Mouse (Mus musculus) heart, postnatal 36 days (tissue): Measurements from ENCODE around the gene Dnal4. TPM values are rescaled to one million over a fixed set of nuclear protein-coding genes. Genes with fewer than 3 reads are reported as not detected.

Experiments used
- DNase-seq, 2 experiments: peaks; one replicate each; pipeline ENCODE4 v3.0.0; 2021 to 2022
- intact Hi-C: fragments of 180-260 bp; cut with DNase I; formaldehyde crosslinking; loops from one replicate; pipeline ENCODE4 v1.15.1; 2025
- total RNA-seq, 2 experiments: library from RNA; stranded (reverse); gene quantifications; 2 replicates each; pipeline ENCODE4 v1.2.3; 2021

Dnal4 gene
- total RNA-seq, 2 experiments from 2014 or later = 17.7 to 22.5 TPM

DNA sequence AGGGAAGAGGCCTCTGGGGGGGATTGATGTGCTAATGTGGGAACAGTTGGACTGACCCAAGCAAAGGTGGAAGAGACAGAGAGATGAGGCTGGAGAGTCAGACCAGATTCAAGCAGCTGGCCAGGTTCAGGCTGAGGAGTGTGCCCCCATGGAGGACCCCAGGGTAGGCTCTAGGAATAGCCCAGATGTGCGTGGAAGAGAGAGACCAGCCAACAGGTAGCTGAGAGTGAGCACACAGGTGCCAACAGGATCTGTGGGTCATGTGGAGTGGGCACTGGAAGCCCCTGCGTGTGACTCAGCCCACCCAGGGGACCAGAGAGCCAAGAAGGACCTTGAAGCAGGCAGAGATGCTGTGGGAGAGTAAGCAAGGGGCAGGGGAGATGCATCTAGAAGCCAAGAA is 24.0 kb upstream of the Dnal4 start:
- intact Hi-C loops = no loop called here
- no peak for DNase-seq

DNA sequence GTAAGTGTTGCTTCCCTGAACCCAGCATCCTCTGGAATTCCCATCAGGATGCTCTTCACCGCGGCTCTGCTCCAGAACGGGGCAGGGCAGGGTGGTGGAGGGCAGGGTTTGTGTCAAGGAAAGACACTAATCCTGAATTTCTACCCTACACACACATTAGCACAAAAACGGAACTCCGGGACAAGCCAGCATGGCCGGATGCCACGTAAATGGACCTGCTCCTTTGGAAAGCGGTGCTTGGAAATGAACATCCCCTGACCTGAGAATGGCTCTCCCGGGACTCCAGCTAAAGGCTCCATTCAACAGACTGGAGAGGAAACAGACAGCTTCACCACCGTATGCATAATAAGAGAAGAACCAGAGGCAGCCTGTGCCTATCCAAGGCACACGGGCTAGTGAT is 23.1 kb upstream of the Dnal4 start:
- no peak for DNase-seq
- intact Hi-C loops = no loop called here

DNA sequence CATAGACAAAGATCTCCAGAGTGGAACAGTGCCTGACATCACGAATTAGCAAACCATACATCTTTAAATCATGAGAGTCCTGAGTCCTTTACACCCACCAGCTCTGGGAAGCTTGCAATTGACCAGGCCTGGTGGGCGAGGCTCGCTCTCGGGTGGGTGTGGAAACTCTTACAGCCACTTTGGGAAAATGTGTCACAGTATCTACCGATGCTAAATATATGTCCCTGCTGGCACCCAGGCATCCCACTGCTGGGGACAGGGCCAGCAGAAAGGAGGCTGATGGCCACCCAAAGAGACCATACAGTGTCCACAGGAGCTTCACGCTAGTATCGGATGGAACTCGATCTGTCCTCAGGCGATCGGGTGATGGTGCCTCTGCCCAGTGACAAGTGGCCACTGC is 20.9 kb upstream of the Dnal4 start:
- intact Hi-C loops = no loop called here

DNA sequence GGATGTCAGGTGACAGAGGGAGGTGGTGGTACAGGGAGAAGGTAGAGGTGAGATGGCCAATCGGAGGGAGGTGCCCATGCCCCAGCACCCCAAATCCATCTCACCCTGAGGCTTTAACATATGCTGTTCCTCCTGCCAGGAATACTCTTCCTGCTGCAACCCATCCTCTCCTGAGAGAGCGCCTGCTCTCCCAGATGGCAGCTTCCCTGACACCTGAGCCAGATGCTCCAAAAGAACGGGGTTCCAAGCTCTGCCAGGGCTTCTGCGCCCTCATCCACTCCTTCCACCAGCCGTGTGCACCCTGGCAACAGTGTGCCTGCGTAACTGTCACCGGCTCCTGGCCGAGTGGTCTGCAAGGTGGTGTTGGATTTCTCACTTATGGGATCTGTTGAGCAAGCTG is 20.0 kb upstream of the Dnal4 start:
- intact Hi-C loops = no loop called here
- no peak for DNase-seq

More for the DNA sequence above, 20.9 kb upstream of the Dnal4 start:
- no peak for DNase-seq

DNA sequence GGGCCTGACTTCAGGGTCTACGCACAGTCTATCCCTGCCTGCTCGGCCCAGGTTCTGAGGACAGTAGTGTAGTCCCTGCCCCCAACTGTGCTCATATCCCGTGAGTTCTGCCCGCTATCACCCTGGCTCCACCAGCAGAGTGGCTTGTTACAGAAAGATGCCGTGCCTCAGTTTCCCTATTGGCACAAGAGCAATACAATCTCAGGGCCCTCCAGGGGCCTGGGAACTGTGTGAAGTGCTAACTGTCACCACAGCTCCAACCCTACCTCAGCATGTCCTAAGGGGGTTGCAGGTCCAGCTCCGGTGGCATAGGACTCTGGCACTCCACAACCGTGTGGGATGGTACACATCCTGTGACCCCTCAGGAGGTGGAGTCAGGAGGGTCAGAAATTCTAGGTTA is 19.4 kb upstream of the Dnal4 start:
- intact Hi-C loops = no loop called here

DNA sequence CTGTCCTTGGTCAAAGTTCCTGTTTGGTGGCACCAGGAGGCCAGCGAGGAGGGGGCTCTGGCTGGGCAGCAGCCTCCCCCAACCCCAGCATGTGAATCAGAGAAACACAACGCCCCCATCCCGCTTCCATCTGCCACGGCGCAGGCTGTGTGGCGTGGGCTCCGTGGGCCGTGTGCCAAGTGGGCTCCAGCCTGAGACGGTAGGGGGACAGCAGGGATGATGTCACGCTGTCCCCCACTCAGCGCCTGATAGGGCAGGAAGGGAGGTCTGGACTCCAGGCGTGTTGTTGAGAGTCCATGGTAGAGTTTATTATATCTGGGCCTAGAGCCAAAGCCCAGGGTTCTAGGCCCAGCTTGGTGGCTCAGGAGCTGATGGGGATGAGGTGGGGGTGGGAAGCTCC is 18.6 kb upstream of the Dnal4 start:
- intact Hi-C loops = no loop called here
- DNase-seq = no peak

More for the DNA sequence above, 19.4 kb upstream of the Dnal4 start:
- DNase-seq = no peak

DNA sequence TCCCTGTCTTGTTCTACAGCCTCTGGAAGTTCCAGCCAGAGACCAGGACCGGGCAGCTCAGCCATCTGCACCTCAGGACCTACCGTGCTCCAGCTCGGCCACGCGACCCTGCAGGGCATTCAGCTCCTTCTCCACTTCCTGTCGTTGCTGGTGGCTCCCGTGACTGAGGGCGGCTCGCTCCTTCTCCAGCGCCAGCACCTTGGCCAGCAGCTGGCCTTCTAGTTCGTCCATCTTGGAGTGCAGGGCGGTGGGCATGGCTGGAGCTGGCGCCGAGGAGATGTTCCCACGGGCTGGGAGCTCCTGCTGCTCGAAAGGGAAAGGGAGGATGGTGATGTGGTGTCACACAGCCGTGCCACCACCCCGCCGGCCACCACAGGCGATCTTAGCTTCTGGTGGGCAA is 16.5 kb upstream of the Dnal4 start:
- intact Hi-C loops = no loop called here
- DNase-seq = no peak

DNA sequence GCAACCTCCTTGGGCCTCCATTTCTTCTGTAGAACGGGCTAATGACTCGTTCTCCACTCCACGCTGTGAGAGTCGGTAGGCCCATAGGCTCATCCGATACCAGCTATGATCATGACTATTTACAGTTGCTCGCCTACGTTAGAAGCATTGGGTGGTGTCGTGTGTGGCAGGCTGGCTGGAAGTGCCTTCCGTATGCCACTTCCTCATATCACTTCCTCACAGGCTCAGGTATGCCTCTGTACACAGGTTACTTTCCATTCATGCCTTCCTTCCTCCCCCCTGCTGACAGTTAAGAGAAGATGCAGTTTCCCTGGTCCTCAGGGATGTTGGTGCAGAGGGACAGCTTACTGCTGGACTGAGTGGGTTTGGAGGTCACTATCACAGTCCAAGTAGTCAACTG is 15.4 kb upstream of the Dnal4 start:
- DNase-seq = no peak
- intact Hi-C loops = no loop called here

DNA sequence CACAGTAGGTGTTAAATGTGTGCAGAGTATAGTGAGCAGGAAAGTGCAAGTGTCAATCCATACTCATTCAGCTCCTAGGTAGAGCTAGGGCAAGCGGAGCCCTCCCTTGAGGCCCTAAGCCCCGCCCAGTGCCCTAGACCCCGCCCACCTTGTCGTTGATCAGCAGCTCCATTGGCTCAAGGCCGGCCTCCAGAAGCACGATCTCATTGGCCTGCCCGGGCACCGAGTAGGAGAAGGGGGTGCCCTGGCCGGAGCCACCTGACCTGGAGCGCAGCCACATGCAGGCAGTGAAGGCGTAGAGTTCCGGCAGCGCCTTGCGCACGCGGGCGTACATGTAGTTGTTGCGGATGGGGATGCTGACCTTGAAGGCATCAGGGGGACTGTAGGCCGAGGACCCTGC is 14.8 kb upstream of the Dnal4 start:
- no peak for DNase-seq
- intact Hi-C loops = no loop called here

DNA sequence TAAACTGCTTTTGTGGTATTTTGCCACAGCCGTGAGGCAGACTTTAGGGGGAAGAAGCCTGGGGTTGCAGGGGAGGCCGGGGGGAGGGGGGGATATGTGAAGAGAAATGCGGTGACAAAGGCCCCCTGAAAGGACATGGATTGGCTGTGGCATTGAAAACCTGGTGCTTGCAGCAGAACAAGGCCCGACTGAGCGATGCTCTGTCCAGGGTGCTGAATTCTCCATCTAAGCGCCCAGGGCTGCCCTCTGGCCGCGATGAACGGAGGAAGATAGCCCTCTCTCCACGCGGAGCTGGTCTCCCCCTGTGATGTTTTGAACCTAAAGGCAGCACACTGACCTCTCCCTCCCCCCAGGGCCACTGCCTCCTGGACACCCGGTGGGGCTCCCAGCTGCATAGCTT is 13.9 kb upstream of the Dnal4 start:
- peak; percentile 52 to 60 for DNase-seq
- intact Hi-C loops = no loop called here

DNA sequence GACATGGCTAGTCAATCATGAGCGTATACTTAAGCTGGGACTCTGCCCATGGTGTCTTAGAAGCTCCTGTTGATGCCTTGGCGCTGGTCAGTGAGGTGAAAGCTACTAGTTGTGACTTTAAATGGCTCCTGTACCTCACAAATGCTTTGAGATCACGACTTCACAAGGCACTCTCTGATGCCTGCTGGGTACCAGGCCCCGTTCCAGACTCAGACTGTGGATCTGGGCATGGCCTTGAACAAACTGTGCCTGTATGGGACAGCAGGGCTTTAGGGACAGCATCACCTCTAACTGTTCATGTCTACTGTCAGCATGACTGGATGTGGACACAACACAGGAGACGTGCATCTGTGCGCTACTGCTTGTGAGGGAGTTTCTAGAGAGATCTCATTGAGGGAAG is 13.3 kb upstream of the Dnal4 start:
- no peak for DNase-seq
- intact Hi-C loops = no loop called here

DNA sequence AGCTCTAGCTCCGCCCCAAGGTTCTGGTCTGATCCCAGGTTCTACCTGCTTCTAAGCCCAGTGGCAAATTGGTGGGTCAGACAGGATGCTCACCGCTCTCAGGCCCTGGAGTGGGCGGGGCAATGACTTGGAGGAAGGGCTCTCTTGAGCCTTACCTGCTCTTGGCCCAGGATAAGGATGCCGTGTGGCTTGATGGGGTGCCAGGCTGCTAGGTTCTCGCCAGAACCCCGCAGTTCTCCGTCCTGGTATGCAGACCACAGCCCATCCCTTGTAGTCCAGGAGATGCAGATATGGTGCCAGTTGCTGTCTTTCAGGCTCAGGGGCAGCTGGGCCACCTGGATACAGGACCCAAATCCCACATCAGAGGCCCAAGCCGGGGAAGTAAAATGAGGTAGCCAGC is 12.5 kb upstream of the Dnal4 start:
- DNase-seq = no peak
- intact Hi-C loops = no loop called here

DNA sequence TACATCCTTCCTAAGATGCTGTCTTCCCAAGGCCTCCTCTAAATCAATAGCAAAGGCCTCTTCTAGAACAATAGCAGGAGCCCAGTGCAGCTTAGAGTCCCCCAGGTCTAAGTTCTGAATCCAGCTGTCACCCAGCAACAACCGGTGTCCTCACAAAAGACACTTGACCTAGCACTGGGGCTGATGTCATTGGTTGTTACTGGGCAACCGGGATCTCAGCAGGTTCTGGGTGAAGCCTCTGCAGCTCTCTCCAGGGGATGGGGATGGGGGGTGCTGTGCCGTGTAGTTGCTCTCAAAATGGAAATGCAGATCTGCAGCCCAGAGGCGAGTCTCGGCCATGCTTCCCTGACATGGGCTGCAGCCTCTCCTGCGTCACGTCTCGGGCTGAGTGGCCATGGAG is 10.2 kb upstream of the Dnal4 start:
- DNase-seq = no peak
- intact Hi-C loops = no loop called here

DNA sequence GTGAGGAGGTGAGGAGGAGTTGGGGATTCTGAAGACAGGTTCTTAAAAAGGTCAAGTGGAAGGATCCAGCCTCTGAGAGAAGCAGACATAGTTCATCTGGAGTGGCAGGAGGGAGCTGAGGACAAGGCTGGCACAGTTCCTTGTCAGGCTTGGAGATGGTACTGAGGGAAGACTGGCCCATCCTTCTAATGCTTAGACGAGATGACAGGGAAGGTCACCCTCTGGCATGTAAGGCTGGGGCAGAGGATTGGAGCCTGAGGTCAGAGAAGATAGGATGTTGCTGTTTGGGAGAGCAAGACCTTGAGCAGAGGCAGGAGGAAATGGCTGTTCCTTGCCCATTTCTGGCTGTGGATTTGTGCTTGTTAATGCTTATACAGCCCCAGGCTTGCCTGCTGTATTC is 7.4 kb upstream of the Dnal4 start:
- DNase-seq = no peak
- intact Hi-C loops = no loop called here

DNA sequence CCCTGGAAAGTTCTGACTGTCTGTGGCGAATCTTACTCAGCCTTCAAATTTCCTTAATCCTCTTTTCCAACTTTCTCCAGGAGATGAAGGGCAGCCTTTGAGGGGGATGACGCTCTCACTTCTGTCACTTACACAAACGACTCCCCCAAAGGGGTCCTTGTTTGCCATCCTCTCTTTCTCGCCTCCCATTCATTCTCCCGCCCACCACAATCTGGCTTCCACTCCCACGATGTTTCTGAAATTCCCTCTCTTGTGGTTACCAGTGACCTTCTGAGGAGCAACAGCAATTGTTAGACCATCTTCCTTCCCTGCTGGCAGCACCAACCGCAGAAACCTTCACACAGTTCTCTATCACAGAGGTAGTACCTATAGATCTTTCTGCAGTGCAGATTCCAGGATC is 2.0 kb downstream of the Dnal4 start:
- intact Hi-C loops = no loop called here
- no peak for DNase-seq

DNA sequence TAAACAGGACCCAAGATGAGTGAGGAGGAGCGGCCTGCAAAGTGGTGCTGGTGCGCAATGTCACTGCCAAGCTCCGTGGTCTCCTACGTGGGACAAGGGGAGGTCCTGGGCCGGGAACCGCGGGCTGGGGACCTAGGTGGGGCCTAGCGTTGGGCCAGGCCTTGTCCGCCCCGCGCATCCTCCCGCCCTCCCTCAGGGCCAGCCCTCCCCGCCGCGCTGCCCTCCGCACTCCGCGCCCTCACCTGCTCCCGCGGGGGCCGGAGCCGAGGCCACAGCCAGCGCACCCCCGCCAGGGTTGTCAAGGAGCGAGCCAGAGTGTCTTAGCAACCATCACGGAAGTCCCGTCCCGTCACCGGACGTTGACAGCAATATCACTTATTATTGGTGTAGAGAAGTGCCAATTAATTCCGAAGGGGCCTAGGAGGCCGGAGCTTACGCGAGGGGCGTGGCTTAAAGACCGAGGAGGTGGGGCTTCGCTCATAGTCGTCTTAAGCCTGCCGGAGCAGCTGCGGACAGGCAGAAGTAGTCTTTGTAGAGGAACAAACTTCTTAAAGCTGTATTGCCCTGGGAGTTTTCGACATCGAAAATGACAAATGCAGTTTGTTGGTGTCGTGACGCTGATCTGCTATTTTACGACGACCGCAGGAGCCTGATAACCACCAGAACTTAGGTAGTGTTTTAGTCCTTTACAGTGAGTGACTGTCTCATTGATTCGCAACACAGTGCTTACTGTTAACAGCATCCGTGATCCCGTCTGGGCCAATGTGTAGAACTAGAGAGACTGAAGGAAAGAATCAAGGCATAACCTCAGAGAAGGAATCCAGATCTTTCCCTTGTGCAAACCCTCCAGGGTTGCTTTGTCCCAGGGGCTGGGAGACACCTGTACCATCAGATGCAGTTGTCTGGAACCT is 3.3 kb downstream of the Dnal4 start:
- DNase-seq = peak; percentile 93 to 96
- intact Hi-C loops = no loop called here

DNA sequence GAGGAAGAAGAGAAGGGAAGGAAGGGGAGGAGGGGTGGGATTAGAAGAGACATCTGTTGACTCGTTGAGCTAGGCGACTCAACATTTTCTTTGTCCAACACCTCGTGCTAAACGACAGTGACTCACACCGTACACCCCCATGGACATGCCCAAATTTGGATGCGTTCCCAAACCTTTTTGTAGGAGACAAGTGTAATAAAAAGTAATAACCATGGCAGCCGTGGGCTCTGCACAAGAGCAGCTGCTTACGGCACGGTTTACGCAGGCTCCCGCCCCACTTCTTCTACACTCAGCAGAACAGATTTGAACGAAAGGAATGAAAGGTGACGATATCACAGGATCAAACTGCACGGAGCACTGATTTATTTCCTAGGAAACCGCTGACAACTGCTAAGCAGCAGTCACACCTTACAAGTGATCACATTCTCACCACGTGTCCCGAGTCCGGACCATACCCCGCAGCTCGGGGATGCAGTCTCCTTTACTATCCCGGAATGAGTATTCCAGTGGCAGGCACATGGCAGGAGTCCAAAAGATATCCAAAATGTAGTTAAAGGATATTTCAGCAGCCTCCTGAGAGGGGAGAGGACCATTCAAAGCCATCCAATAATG is 6.9 kb downstream of the Dnal4 start:
- intact Hi-C loops = no loop called here
- DNase-seq = no peak

DNA sequence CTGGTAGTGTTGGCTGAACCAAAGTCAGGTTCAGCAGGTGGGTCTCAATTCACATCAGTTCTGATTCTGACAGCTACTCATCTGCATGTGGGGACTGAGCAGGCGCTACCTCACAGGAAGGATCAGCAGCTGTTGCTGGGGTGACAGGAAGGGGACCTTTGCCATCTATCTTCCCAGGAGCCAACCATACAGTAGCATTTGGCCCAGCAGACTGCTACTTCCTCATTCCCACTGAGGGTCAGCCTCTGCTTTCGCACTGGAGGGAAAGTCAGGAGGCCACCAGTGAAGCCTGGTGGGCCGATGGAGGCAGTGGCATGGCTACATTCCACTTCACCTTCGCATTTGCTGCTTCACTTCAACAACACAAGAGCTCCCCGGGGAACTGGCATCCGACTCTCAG is 9.3 kb downstream of the Dnal4 start:
- no peak for DNase-seq
- intact Hi-C loops = no loop called here

DNA sequence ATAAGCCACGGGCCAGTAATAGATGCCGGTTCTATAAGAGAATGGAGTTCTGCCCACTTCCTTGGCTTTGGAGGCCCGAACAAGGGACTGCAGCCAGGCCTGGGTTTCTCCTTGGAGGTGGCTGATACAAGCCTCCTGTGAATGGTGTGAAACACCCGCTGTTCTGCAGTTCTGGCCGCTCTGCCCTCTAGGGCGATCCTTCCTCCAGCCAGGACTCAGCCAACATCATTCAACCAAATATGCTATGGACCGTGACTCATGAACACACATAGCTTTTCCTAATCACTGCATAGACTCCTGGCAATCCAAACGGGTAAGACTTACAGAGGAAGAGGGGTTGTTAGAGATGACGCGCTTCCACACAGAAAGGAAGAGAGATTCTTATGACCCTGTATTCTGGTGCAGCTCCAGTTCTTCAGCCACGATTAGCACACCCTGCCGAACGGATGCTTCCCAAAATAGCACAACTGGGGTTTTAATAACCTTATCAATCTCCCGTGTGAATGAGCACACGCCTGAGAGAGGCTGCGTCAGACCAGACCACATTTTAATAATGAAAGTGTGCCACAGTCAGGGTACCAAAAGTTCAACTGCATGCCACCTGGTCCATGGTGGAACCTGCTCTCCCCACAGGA is 10.2 kb downstream of the Dnal4 start:
- intact Hi-C loops = no loop called here
- no peak for DNase-seq

DNA sequence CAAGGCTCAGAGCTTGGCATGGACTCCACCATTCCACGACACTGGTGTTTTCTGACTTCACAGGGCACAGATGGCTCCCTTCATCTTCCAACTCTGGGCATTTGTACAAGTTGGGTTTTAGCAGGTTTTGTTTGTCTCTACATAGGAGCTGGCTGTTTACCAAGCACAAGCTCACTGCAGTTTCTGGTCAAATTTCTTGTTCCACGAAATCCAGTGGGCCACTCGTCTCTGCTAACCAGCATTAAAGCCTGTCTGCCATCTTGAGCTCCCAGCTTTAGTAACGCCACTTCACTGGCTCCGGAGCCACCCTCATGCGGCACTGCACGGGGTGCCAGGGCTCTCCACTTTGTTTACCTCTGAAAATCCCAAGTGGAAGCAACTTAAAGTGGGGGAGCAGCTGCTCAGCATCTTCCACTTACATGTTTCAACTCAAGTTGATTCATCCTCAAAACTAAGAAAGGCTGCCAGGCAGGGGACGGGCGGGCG is 11.0 kb downstream of the Dnal4 start:
- no peak for DNase-seq
- intact Hi-C loops = no loop called here

DNA sequence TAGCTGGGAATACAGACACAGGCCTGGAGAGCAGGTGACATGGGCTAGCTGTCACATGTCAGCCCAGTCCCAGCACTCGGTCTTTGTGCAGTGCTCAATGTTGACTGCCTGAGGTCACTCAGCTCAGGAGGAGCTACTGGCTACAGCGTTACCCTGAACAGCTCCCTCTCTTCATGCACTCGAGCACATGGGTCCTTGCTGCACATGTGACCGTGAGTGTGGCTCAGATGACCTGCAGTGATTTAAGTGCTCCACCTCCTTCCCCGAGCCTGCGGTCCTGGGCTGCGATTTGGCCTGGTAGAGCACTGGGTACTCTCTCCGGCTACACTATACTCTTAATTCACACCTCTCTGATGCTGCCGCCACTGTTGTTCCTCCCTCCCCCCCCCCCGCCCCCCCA is 11.5 kb downstream of the Dnal4 start:
- intact Hi-C loops = no loop called here
- DNase-seq = no peak

DNA sequence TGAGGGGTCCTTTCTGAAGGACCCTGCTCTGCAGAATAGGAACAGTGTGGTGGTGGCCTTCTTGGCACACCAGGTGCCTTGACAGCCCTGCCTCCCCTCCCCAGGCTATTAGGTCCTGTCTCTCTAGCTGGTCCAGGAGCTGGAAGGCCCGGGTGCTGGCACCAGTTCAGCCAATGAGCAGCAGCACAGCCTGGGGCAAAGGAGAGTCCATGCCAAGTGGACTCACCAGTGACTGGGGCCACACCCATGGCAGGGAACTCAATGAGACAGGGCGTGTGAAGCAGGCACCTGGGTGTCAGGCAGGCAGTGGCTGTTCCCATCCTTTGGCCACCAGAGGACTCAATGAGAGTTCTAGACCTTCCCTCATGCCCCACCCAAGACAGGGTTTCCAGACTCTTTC is 12.3 kb downstream of the Dnal4 start:
- intact Hi-C loops = no loop called here

More for the DNA sequence above, 12.3 kb downstream of the Dnal4 start:
- DNase-seq = no peak
